Mouse (Mus musculus) cerebellum, adult 9-10 months (tissue): Measurements from ENCODE around the gene Gm14393.
"Not testable (repeated sequence)": the region's sequence is repeated elsewhere in the genome, so short reads cannot be mapped to it uniquely, and the experiment has no call there.

Source experiments
- DNase-seq: peaks from one replicate; pipeline ENCODE4 v3.0.0; 2022

Gene Gm14393

GRCm38 (mm10) chr2:175067681-175068261 lies at the start of gene Gm14393:
Gene Gm14393, minus strand, starts transcription at chr2:175067781.
- DNase-seq, result not testable (repeated sequence)

GRCm38 (mm10) chr2:175044268-175044667 lies 23.3 kb downstream of the Gm14393 start:
- DNase-seq, result not testable (repeated sequence)
